Mouse (Mus musculus) midbrain, embryonic 14.5 days (tissue): ENCODE data around the gene R3hcc1l. TPM values are rescaled to one million over a fixed set of nuclear protein-coding genes. Genes with fewer than 3 reads are reported as not detected.

ENCODE experiments used
- ATAC-seq: fragments of 200-750 bp; cut with Nextera tagmentation; 2 replicates; pipeline ENCODE4 v1.8.0; 2017; ENCODE audit warnings: moderate number of reproducible peaks, moderate library complexity; ENCODE audit not compliant: low FRiP score, low TSS enrichment
- DNase-seq: peaks from one replicate; pipeline ENCODE4 v3.0.0-alpha.2; 2015
- H3K27ac ChIP-seq: fragments of 300-500 bp; sonication (generic); replicated peaks from 2 replicates; pipeline ENCODE4 v1.5.1; 2014; ENCODE audit warnings: mild to moderate bottlenecking, low read depth, low read length, moderate library complexity
- H3K27me3 ChIP-seq: fragments of 300-500 bp; sonication (generic); 2 replicates; pipeline ENCODE4 v1.6.1; 2014; ENCODE audit warnings: low read length, control low read depth, mixed read lengths; ENCODE audit not compliant: control insufficient read depth, insufficient read depth
- H3K36me3 ChIP-seq: fragments of 300-500 bp; sonication (generic); 2 replicates; pipeline ENCODE4 v1.6.1; 2014; ENCODE audit warnings: low read length, control low read depth; ENCODE audit not compliant: control insufficient read depth, insufficient read depth
- H3K4me1 ChIP-seq: fragments of 300-500 bp; sonication (generic); 2 replicates; pipeline ENCODE4 v1.6.1; 2014; ENCODE audit warnings: mild to moderate bottlenecking, antibody characterized with exemption, low read length, control low read depth; ENCODE audit not compliant: control insufficient read depth, insufficient read depth
- H3K4me2 ChIP-seq: fragments of 300-500 bp; sonication (generic); 2 replicates; pipeline ENCODE4 v1.6.1; 2014; ENCODE audit warnings: mild to moderate bottlenecking, low read length, moderate library complexity
- H3K4me3 ChIP-seq: fragments of 300-500 bp; sonication (generic); replicated peaks from 2 replicates; pipeline ENCODE4 v1.5.1; 2014; ENCODE audit warnings: low read depth, low read length
- H3K9ac ChIP-seq: fragments of 300-500 bp; sonication (generic); replicated peaks from 2 replicates; pipeline ENCODE4 v1.6.1; 2014; ENCODE audit warnings: mild to moderate bottlenecking, low read length, moderate library complexity
- H3K9me3 ChIP-seq: fragments of 300-500 bp; sonication (generic); 2 replicates; pipeline ENCODE4 v1.6.1; 2016; ENCODE audit warnings: low read length, control low read depth, mixed read lengths; ENCODE audit not compliant: control insufficient read depth
- WGBS: fragments of 180-500 bp; shearing (Covaris S2); extraction: QIAGEN DNeasy Blood & Tissue Kit; methylation state at CpG from one replicate; pipeline ENCODE4 v1.1.7; 2014; 5-methylcytosine and 5-hydroxymethylcytosine counted together
- polyA plus RNA-seq: library from polyadenylated mRNA; unstranded; fragments of >200 nt; fragmentation: Nextera tagmentation; extraction: Ambion mirVana; gene quantifications from 2 replicates; pipeline ENCODE4 v1.2.1, GENCODE M21; 2014

The R3hcc1l gene
- polyA plus RNA-seq, 1 experiment from 2014 or later = 15.4 TPM

- Histone ChIP-seq H3K4me1 (no peaks in the 10 kb centered on the region), H3K4me2 (no peak overlapping the region), H3K27me3 (no peaks in the 10 kb centered on the region), H3K36me3 (no peaks in the 10 kb centered on the region), H3K9me3 (no peaks in the 10 kb centered on the region), H3K9ac (no peak overlapping the region), H3K27ac (no peak overlapping the region), H3K4me3 (no peak overlapping the region)
- WGBS = 90% methylated on average over 9 of the region's 9 CpGs
- DNase-seq (no peak), ATAC-seq (no peak)
These were observed 8.9 kb upstream of the R3hcc1l start for GRCm38 (mm10) chr19:42509625-42510024.

GRCm38 (mm10) chr19:42510276-42511171 is 8.0 kb upstream of the R3hcc1l start:
- Histone ChIP-seq H3K27me3 (no peaks in the 10 kb centered on the region), H3K36me3 (no peaks in the 10 kb centered on the region), H3K9me3 (no peaks in the 10 kb centered on the region), H3K9ac (no peak overlapping the region), H3K4me3 (no peak overlapping the region), H3K4me2 (no peak overlapping the region), H3K4me1 (no peaks in the 10 kb centered on the region), H3K27ac (no peak overlapping the region)
- ATAC-seq (no peak), DNase-seq (peak; percentile 15)
- WGBS = 55% methylated on average over 16 of the region's 16 CpGs

DNA sequence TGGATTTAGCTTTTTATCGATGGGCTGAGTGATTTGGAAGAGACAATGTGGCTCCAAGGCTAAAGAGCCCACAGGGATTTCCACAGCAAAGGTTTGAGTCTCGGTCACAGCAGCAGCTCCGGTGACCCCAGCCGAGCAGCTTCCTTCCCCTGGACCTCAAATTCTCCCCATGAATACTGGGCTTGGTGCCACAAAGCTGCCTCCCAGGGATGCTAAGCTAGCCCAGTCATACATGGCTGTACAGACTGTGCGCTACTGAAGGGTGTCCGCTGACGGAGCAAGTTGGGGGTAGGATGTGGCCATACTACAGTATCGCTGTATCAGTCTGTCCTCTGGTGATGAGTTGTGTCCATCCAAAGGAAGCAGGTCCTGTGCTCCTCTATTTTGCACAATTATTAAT is 2.9 kb upstream of the R3hcc1l start:
- Histone ChIP-seq H3K36me3 (no peaks in the 10 kb centered on the region), H3K4me1 (peaks cover 10% of the 10 kb centered on the region), H3K27me3 (no peaks in the 10 kb centered on the region), H3K4me3 (no peak overlapping the region), H3K27ac (no peak overlapping the region), H3K9me3 (no peaks in the 10 kb centered on the region), H3K4me2 (no peak overlapping the region), H3K9ac (no peak overlapping the region)
- 91% methylated on average over 8 of the region's 8 CpGs for WGBS
- DNase-seq (no peak), ATAC-seq (no peak)

DNA sequence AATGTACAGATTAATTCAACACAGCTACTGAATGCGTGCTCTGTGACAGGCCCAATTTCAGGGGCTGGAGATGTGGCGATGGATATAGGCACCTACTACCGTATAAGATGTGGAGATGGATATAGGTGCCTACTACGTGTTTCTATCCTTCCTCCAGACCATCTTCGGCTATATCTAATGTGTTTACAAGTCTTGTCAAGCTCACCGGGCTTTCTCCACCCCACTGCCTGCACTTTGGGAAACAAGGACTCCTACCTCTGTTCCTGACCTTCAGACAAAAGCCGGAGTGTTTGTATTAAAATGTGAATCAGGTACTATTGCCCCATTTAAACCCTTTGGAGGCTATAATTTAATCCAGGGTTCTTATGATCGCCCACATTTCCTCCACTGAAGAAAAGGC is 2.4 kb upstream of the R3hcc1l start:
- 92% methylated on average over 8 of the region's 8 CpGs for WGBS
- Histone ChIP-seq H3K27me3 (no peaks in the 10 kb centered on the region), H3K36me3 (no peaks in the 10 kb centered on the region), H3K9ac (no peak overlapping the region), H3K4me2 (no peak overlapping the region), H3K4me3 (no peak overlapping the region), H3K9me3 (no peaks in the 10 kb centered on the region), H3K4me1 (peaks cover 10% of the 10 kb centered on the region), H3K27ac (no peak overlapping the region)
- DNase-seq (no peak), ATAC-seq (no peak)

DNA sequence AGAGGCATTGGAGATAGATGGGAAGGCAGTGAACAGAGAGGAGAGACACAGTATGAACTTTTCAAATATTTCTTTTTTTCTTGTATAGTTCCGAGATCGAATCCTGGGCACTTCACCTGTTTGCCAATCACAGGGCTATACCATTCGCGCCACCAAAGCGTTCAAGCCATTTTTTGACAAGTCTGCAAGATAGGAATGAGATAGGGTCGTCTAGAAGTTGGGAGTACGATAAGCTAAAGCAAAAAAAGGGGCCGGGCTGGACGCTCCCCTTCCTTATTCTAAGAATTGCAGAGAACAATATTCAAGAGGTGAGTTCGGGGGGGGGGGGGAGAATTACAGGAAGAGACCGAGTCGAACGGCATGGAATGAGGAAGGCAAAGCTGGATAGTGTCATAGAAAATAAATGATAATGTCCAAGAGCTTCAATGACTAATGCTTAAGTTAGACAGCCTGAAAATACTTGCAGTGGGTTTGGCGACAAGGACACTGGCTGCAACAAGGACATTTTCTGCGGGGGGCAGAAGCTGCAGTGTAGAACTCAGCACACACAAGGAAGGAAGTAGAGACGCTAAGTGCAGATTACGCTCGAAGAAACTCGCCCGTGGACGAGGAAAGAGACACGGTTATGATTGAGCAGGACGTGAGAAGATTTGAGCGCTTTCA is 471 bp upstream of the R3hcc1l start:
- whole genome bisulfite sequencing = 30% methylated on average over 24 of the region's 24 CpGs
- Histone ChIP-seq H3K9ac (peak overlapping the region; percentile 84), H3K4me2 (peak overlapping the region; percentile 71), H3K9me3 (no peaks in the 10 kb centered on the region), H3K36me3 (no peaks in the 10 kb centered on the region), H3K4me1 (peaks cover 10% of the 10 kb centered on the region), H3K27me3 (no peaks in the 10 kb centered on the region), H3K27ac (peak overlapping the region; percentile 77), H3K4me3 (peak overlapping the region; percentile 87)
- peak; percentile 40 for DNase-seq
- peak; percentile 1; the same call in 1 of the 2 replicates for ATAC-seq

GRCm38 (mm10) chr19:42519760-42520159 is 1.2 kb downstream of the R3hcc1l start:
- H3K36me3 ChIP-seq = no peaks in the 10 kb centered on the region
- H3K4me3 ChIP-seq = peak overlapping the region; percentile 87; the same call in 1 of the 2 replicates
- H3K9ac ChIP-seq = no peak overlapping the region
- H3K4me2 ChIP-seq = peak overlapping the region; percentile 71
- 44% methylated on average over 9 of the region's 9 CpGs for WGBS
- H3K9me3 ChIP-seq = no peaks in the 10 kb centered on the region
- H3K4me1 ChIP-seq = peaks cover 10% of the 10 kb centered on the region
- no peak overlapping the region for H3K27ac ChIP-seq
- DNase-seq (no peak), ATAC-seq (no peak)
- H3K27me3 ChIP-seq = no peaks in the 10 kb centered on the region

- Histone ChIP-seq H3K4me1 (peaks cover 3% of the 10 kb centered on the region), H3K27me3 (no peaks in the 10 kb centered on the region), H3K36me3 (no peaks in the 10 kb centered on the region), H3K27ac (no peak overlapping the region), H3K9ac (no peak overlapping the region), H3K4me2 (no peak overlapping the region), H3K9me3 (no peaks in the 10 kb centered on the region), H3K4me3 (no peak overlapping the region)
- 93% methylated on average over 2 of the region's 2 CpGs for WGBS
- no peak for ATAC-seq
- no peak for DNase-seq
These were observed 6.1 kb downstream of the R3hcc1l start for GRCm38 (mm10) chr19:42524703-42525102.

DNA sequence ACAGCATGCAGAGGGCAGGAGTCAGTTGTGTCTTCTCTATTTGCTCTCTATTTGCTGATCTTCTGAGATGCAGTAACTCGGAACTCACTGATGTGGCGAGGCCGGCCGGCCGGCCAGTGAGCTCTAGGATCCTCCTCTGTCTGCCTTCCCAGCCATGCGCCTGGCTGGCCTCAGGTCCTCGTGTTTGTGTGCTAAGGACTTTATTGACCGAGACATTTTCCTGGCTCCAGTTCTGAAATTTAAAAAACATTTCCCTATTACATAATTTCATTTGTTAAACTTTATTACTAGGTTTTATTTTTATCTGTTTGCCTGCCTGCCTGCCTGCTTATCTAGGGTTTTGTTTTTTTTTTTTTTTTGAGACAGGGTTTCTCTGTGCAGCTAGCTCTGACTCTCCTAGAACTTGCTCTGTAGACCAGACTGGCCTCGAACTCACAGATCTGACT is 11.5 kb downstream of the R3hcc1l start:
- WGBS = 71% methylated on average over 9 of the region's 9 CpGs
- no peak for DNase-seq
- no peaks in the 10 kb centered on the region for H3K9me3 ChIP-seq
- no peak overlapping the region for H3K4me3 ChIP-seq
- H3K9ac ChIP-seq = no peak overlapping the region
- no peak overlapping the region for H3K4me2 ChIP-seq
- H3K36me3 ChIP-seq = no peaks in the 10 kb centered on the region
- no peaks in the 10 kb centered on the region for H3K27me3 ChIP-seq
- H3K27ac ChIP-seq = no peak overlapping the region
- ATAC-seq = no peak
- H3K4me1 ChIP-seq = no peaks in the 10 kb centered on the region
